Mouse (Mus musculus) frontal cortex, postnatal 14 days (tissue): ENCODE results near the gene Ercc1.

Experiments
- DNase-seq, 2 experiments: peaks; one replicate each; pipeline ENCODE4 v3.0.0; 2022; ENCODE audit warnings: low spot score in 2 of 2

Ercc1 gene

DNA sequence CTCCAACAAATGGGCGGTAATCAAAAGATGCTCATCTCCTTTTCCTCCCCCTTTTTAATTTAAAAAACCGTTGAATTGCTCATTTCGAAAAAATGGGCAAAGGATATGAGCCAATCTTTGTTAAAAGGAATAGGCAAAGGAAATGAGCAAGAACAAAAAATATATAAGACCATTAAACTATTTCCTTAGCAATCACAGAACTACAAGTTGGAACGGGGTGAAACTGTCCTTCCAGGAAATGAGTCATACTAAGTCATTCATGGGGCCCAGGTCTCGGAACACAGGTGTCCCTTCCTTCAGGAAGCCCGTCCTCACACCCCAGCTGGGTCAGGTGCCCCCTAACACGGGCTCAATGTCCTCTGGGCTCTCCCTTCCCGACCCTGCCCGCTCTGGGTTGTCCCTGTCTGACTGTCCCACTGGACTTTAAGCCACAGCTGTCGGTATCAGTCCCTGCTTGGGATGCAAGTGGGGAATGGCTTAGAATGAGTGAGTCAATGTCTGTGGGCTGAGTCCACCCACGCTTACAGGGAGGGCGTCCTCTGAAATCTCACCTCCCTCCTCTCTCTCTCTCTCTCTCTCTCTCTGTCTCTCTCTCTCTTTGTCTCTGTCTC lies at the start of gene Ercc1:
Ercc1 (plus strand) TSS at position 542 of the 611 bp plus-strand sequence.
- DNase-seq = no peak

DNA sequence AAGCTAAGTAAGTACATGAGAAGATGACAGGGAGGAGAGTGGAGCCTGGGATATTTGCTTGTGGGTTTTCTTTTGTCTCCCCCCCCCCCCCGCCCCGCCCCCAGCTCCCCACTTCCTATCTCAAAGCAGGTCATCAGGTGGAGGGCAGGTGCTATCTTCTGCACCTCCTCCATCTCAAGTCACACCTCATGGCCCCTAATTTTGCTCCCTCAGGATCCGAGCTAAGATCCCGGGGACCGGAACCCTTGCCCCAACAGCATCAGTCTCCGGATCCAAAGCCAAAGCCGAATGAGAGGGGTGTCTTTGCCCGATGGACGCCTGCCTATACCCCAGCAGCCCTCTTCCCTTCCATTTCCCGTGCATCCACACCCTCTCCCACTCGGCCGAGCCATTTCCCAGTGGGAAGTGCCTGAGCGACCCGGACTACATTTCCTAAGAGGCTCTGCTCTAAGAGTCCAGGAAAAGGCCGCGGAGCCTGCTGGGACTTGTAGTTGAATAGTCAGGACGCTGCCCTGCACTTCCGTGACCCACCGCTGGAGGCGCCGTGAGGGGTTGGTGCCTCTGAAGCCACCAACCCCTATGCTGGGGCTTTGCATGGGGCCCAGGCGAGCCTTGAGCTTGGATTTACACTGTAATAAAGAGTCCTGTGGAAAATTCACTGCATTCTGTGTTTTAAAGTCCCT lies 48.9 kb upstream of the Ercc1 start:
- DNase-seq = peak; percentile 89 to 95

DNA sequence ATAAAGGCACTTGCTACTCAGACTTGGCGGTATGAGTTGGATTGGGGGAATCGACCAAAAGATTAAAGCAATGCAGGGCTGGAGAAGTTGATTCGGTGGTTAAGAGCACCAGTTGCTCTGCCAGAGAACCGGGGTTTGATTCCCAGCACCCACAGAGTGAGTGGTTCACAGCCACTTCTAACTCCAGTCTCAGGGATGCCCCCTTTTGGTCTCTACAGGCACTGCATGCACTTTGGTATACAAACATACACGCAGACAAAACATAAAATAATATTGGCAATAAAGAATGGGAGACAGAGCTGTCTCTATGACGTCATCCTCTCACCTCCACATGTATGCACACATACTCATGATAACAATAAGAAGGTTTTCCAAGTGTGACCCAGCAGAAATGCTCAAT lies 47.5 kb upstream of the Ercc1 start:
- DNase-seq = no peak

DNA sequence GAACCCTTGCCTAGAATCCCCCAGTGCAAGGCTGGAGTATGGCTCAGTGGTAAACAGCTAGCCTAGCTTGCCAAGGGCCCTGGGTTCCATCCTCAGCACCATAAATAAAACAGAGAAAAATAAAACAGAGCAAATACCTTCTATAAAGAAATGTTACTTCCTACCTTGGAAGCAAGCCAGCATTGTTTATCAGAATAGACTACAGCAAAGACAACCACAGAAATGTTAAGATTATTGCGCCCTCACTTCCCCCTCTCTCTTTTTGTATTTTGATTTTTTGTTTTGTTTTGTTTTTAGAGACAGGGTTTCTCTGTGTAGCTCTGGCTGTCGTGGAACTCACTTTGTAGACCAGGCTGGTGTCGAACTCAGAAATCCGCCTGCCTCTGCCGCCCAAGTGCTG lies 46.8 kb upstream of the Ercc1 start:
- DNase-seq = no peak

DNA sequence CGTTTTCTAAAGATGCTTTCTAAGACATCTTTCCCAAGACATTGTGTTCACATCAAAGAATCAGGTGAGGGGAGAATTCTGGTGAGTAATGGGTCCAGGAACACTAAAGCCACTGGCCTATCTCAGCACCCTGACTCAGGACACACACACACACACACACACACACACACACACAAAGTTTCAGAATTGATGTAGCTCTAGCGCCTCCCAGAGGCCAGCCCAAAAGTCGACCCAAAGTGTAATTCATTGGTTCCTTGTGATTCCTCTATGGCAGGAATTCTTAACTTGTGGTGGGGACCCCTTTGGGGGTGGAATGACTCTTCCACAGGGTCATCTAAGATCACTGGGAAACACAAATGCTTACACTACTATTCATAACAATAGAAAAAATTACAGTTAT lies 45.4 kb upstream of the Ercc1 start:
- DNase-seq = no peak

DNA sequence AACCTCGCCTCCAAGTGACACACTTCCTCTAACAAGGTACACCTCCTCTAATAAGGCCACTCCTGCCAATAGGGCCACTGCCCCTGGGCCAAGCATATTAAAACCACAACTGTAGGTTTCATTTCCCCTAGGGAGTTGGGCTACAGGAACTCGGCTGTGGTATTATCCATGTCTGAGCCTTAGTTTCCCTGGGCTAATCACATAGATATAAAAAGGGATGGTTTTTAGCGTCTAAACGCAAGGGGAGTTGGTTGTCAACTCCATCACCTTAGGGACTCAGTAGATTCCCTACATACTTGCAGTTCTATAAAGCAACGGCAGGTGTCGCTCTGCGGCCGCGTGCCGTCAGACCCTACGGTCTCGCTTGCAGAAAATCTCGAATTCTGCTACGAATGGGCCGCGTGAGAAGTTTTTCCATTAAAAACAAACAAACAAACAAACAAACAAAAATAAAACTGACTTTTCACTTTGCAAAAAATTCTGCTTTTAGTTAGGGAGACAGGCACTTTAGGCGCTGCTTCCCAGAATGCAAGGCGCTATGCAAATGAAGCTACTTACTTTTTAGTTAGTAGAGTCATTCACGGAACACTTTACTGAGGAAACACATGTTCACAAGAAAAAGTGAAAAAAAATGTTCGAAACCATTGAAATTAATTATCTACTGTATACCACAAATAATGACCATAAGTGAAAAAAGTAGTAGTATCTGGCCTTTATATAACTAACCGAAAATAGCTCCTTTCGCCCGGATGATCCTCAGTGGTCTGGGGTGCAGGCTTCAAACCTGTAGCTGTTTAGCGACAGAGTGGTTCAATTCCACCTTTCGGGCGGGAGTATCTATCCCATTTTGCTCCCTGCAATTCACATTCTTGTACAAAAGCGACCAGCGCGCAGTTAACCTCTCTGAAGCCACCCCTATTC lies 43.8 kb upstream of the Ercc1 start:
- peak in 1 of 2 experiments; percentile 75 for DNase-seq

DNA sequence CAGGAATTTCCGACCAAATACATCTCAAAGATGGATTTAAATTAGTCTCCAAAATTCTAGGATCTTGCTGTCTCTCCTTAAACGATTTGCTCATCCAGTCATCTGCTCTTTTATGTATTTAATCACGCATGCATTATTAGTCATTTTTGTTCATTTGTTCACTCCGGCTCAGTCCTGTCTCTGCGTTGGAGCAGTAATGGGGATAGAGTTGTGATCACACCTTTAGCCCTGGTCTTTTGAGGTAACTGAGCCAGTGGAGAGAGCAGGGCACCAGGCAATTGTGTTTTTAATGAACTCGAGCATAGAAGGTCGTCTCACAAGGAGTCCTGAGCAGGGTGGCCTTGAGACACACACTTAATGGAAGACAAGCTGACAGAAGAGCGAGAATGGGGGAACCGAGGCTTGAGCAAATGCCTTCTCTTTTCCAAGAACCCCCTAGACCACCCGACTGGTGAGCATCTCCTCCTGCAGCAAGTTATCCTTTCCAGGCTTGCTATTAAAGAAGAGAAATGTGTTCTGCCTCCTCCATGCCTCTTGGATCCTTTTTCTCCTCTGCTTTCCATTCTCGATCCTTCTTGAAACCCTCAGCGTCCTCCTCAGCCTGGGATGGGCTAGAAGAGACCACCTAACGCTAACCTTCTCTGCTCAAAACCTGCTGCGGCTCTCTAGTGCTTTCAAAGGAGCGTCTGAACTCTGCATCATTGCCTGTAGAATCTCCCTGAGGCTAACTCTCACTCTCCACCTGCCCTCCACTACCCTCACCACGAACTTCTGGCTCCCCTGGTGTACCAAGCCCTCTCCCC lies 42.9 kb upstream of the Ercc1 start:
- no peak for DNase-seq

DNA sequence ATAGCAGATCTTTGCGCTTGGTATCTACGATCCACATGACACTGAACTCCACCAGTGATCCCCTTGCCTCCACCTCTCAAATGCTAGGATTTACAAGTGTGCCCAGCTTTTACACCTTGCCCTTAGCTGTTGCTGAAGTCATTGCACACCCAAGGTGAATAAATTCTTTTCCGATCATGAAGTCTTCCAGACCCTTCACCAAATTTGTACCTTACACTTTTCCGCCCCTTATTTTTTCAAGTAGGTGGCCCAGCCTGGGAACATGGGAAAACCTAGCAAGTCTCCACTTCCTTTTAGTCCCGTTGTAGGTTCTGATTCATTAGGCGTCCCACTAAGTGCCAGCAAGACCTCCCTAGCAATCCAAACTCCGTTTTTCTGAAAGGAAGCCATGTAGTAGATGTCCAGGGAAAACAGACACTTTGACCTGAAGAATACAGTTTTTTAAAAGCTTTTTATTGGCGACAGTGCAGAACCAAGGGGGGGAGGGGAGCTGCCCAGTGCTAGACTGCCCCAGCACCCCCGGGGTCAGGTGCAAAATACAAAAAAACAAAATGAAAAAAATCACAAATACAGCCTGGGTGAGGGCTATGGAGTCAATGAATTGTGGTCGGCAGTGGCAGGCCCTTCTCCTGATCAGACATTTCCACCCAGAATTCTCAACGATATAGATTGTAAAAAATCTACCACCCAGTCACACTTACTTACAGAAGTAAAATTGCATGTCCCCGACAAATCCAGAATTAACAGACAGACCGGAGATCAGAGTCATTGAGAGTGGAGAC lies 42.1 kb upstream of the Ercc1 start:
- DNase-seq = no peak

DNA sequence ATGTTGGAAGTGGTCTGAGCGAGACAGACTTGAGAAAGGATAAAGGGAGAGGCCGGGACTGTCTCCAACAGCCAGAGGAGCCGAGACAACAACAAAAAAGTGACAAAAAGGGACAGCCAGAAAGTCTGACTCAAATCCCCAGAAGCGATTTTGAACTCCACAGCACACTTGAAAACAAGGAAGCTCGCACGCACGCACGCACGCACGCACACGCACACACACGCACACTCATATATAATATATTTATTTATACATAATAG lies 41.6 kb upstream of the Ercc1 start:
- DNase-seq = no peak

DNA sequence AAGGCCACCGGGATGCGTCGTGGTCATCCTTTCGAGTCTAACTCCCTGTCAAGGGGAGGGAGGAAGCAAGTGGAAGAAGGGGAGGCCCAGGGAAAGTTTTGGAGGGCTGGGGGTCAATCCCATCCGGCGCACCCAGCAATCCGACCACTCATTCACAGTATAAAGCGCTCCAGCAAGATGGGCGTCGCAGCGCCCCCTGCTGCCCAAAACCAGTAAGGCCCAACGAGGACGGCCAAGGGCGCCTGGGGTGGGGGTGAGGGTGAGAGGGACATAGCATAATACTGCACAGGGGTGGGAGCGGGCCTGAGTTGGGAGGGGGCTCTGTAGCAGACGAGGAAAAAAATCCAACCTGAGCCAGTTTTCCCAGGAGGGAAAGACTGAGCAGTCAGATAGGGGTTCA lies 40.8 kb upstream of the Ercc1 start:
- peak in 1 of 2 experiments; percentile 58 for DNase-seq

DNA sequence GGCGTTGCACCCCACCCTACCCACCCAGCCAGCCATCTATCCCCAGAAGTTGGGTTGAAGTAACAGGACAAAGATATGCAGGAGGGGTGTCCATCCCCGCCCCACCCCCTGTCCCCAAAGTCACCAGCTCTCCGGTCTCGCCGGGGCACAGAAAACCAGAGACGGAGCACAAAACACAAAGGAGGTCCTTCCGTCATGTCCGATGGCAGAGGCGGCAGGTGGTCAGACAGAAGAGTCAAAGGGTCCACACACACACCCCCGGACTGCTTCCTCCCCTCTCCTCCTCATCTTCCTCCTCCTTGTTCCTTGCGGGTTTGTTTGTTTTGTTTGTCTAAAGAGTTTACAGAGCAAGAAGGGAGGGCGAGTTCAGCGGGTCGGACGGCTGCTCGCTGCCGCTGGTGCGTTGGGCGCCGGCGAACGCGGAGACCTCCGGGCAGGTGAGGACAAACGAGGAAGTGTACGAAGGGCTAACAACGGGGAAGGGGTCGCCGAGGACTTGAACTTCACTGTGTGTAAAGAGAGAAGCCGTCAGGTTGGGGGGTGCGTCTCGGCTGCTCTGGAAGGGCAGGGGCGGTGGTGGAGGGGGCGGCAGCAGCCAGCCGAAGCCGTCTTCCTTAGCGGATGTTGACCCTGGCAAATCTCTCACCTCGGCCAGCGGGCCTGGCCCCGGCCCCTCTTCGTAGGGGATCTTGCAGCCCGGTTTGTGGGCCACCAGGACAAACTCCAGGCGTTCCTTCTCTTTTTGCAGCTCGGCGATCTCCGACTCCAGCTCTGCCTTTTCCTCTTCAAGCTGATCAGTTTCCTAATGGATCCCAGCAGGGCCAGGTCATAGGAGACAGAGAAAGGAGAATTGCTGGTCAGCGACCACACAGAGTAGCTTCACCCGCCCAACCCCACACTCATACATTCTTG lies 39.8 kb upstream of the Ercc1 start:
- no peak for DNase-seq

DNA sequence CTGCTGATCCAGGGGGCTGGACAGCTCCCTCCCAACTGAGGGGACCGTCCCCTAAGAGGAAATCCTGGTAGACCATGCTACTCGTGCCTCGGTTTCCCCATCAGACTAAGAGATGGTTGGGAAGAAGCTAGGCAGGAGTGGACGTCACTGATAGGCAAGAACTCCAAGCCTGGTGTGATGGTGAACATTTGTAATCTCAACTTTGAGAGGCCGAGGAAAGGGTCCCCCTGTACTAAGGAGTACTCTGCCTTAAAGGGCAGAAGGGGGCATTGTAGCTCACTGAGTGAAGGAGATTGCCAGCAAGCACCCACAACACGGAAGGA lies 39.2 kb upstream of the Ercc1 start:
- DNase-seq = no peak

DNA sequence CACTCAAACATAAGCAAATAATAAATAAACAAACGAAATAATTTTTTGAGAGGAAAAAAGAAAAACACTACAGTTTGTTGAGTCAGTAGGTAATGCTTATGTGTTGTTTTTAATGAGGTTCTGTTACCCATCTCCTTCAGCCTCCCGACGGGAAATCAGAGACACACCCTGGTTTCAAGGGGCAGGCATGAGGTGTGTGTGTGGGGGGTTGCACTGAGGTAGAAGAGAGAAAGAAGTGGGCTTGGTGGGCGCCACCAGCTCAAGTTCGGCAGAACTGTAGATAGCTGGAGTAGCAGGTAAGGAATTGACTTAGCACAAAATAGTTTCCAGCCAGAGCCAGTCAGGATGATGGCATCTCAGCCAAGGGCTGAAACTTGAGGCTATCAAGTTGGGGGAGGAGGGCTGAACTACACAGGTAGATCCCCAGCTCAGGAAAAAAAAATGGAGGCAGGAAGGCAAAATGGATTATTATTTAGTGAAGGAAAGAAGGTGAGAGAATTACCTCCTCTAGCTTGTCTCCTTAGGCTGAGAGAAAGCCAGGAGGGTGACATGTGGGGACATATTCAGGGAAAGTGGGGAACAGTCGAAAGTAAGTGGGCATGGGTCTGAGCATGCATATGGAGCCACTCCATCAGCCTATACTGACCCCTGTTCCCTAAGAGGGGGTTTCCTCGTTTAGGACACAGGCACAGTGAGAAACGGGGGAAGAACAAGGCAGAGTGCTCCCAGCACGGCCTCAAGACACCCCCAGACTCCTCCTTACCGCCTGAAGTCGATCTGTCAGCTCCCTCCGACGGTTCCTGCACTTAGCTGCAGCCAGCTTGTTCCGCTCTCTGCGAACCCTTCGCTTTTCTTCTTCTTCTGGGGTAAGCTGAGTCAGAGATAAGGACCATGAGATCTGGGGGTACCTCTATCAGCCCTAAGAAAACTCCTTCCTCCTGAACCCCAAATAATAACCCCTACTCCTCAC lies 38.5 kb upstream of the Ercc1 start:
- no peak for DNase-seq

DNA sequence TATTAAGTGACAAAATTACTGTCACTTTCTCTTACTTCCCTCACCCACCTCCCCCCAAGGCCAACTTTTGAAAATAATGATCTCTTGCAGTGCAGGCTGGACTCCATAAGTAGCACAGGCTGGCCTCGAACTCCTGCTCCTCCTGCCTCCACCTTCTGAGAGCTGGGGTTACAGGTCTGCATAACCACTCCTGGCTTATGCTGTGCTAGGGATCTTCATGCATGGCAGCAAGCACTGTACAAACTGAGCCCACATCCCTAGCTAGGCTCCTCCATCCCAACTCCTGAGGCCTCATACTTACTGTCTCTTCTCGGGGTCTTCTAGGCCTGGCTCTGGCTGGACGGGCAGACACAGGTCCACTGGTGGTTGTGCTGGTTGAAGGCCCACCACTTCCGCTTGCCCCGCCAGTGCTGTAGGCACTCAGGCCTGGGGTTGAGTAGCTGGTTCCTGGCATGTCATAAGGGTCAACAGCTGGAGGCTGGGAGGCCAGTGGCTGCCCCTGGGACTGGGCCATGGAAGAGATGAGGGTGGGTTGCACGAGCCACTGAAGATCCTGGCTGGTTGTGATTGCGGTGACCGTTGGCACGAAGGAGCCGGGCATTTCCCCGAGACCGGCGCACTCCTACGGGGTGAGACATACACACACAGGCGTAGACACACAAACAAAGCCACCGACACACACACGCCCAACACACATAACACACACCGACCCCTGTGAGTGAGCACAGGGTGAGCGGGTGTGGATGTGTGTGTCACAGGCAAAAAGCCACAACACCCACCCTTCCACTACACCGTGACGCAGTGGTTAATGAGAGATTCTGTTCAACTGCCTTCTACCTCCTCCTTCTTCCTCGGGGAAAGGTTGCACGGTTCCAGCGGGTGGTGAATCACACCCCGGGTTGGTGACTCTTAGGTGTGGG lies 37.5 kb upstream of the Ercc1 start:
- DNase-seq = no peak

DNA sequence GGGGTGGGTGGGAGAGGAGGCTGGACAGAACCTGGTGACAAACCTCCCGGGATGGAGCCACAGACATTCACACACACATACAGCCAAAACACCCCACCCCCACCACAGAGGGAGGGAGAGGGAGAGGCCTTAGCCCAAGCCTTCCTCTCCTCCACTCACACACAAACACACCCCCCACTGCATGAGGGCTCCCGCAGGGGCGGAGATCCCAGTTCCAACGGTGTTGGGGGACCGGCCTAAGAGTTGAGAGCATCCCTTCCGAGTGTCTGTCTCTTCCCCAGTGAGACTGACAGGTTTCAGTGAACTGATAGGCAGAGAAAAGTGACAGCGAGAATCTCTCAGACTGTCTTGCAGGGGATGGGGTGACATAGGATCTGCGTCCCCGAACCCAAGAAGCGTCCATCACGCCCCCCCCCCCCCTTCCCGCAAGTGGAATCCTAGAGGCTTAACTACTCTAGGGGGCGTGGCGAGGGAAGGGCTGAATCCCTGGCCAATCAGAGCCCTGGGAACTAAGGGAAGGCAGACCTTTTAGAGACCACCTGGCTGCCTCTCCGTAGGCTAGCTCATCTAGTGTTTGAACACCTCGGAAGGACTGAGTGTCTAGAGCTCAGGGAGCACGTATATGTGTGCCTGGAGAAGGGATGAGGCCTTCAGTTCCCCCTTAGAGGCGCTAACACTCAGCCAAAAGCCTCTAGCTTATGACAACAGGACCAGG lies 36.7 kb upstream of the Ercc1 start:
- DNase-seq = peak; percentile 64 to 65

DNA sequence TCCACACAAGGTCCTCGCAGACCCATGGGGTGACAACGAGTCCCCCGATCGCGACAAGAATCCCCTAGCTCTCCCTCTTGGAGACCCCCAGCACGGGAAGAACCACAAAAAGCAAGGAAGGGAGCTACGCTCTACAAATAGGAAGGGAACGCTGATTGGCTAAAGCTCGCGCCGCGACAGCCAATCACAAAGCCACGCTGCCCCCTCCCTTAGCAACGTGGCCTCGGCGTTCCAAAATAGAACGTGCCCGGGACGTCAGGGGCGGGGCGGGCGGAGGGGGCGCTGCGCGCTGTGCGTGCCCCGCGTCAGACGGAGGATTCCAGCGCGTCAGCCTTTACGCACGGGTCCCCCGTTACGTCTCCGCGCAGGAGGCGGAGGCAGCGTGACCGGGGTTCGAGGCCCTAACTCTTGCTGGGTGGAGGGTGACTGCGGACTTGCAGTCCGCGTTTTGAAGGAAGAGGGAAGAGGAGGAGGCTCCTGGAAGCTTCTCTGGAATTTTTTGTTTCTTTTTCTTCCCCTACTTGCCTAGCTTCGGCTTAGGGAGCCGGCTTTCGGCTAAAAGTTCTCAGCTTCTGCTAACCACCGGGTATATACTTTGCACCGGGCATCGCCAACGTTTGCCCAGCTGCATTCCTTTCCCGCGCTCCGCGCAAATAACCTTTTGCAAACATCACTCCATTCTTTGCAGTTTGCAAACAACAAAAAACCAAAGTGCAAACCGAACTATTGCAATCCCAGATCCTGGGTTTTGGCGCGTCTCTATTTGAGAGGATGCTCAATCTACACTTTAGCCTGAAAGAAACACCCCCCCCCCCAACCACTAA lies 35.9 kb upstream of the Ercc1 start:
- peak; percentile 93 to 96 for DNase-seq
